Mouse (Mus musculus) kidney, adult 11 months (tissue): ENCODE data around the gene Tspan13.
A peak's percentile ranks its signal among the peaks of the same experiment; 100 is the strongest.

Experiments
- DNase-seq: peaks from one replicate; pipeline ENCODE4 v3.0.0; 2022

Tspan13 gene

GRCm38 (mm10) chr12:36042348-36042778 lies at the start of gene Tspan13:
Gene Tspan13, minus strand, starts transcription at chr12:36042500.
- DNase-seq = peak; percentile 88

- no peak for DNase-seq
These were observed 49.7 kb upstream of the Tspan13 start for GRCm38 (mm10) chr12:36091964-36092363.

GRCm38 (mm10) chr12:36089221-36089620 lies 46.9 kb upstream of the Tspan13 start:
- DNase-seq = no peak

GRCm38 (mm10) chr12:36088804-36089203 lies 46.5 kb upstream of the Tspan13 start:
- no peak for DNase-seq

GRCm38 (mm10) chr12:36085380-36085779 lies 43.1 kb upstream of the Tspan13 start:
- no peak for DNase-seq

- no peak for DNase-seq
These were observed 36.0 kb upstream of the Tspan13 start for GRCm38 (mm10) chr12:36078101-36078899.

- DNase-seq = no peak
These were observed 30.6 kb upstream of the Tspan13 start for GRCm38 (mm10) chr12:36072860-36073259.

GRCm38 (mm10) chr12:36070231-36070630 lies 27.9 kb upstream of the Tspan13 start:
- DNase-seq = no peak

- no peak for DNase-seq
These were observed 25.2 kb upstream of the Tspan13 start for GRCm38 (mm10) chr12:36067538-36067937.

GRCm38 (mm10) chr12:36065911-36066310 lies 23.6 kb upstream of the Tspan13 start:
- DNase-seq = no peak

GRCm38 (mm10) chr12:36057699-36058098 lies 15.4 kb upstream of the Tspan13 start:
- DNase-seq = no peak

GRCm38 (mm10) chr12:36050276-36050675 lies 8.0 kb upstream of the Tspan13 start:
- no peak for DNase-seq

GRCm38 (mm10) chr12:36047593-36047992 lies 5.3 kb upstream of the Tspan13 start:
- no peak for DNase-seq

GRCm38 (mm10) chr12:36046196-36046595 lies 3.9 kb upstream of the Tspan13 start:
- no peak for DNase-seq

GRCm38 (mm10) chr12:36044691-36045090 lies 2.4 kb upstream of the Tspan13 start:
- DNase-seq = no peak

GRCm38 (mm10) chr12:36041703-36042347 lies 475 bp downstream of the Tspan13 start:
- peak; percentile 18 for DNase-seq

GRCm38 (mm10) chr12:36041281-36041589 lies 1.1 kb downstream of the Tspan13 start:
- no peak for DNase-seq

GRCm38 (mm10) chr12:36040571-36041280 lies 1.6 kb downstream of the Tspan13 start:
- DNase-seq = no peak

GRCm38 (mm10) chr12:36039541-36040084 lies 2.7 kb downstream of the Tspan13 start:
- DNase-seq = no peak

- no peak for DNase-seq
These were observed 5.5 kb downstream of the Tspan13 start for GRCm38 (mm10) chr12:36036776-36037175.

- DNase-seq = no peak
These were observed 6.2 kb downstream of the Tspan13 start for GRCm38 (mm10) chr12:36036121-36036520.

- DNase-seq = no peak
These were observed 6.8 kb downstream of the Tspan13 start for GRCm38 (mm10) chr12:36035501-36035900.

- no peak for DNase-seq
These were observed 9.9 kb downstream of the Tspan13 start for GRCm38 (mm10) chr12:36032419-36032818.
